Mouse (Mus musculus): Measurements from ENCODE around the gene Scrn1.

The Scrn1 gene

GRCm38 (mm10) chr6:54565665-54566545 is at the start of gene Scrn1:
Scrn1 (minus strand) TSS chr6:54566489.
- no peak for DNase-seq (ENCODE audit: low read depth, low spot score)

DNA sequence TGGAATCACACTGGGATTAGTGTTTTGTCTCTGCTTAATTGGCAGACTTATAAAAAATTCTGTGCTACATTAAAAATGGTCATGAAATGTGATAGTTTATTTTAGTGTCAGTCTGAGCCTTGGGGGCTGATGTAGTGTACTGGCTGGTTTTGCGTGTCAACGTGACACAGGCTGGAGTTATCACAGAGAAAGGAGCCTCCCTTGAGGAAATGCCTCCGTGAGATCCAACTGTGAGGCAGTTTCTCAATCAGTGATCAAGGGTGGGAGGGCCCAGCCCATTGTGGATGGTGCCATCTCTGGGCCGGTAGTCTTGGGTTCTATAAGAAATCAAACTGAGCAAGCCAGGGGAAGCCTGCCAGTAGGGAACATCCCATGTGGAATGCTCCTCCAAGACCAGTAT is 40.0 kb upstream of the Scrn1 start:
- DNase-seq (ENCODE audit: low read depth, low spot score) = no peak

- DNase-seq (ENCODE audit: low read depth, low spot score) = no peak
These were observed 37.9 kb upstream of the Scrn1 start for GRCm38 (mm10) chr6:54604001-54604715.

GRCm38 (mm10) chr6:54602891-54603290 is 36.6 kb upstream of the Scrn1 start:
- no peak for DNase-seq (ENCODE audit: low read depth, low spot score)

GRCm38 (mm10) chr6:54600681-54601347 is 34.5 kb upstream of the Scrn1 start:
- DNase-seq (ENCODE audit: low read depth, low spot score) = no peak

DNA sequence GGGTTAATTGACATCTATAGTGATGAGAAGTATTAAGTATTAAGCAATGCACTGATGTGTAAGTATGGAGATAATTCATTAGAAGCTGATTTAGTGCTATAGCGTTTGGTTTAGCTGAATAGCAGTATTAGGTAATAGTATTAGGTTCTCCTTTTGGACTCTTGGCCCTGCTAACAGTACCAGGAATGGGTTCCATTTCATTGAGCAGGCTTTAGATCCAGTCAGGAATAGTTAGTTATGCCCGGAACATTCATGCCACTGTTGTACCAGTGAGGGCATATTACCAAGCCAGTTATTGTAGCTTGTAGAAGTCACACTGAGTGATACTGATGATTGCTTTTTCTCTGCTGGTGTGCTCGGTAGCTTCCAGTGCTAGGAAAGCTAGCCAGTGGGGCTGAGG is 31.4 kb upstream of the Scrn1 start:
- DNase-seq (ENCODE audit: low read depth, low spot score) = no peak

GRCm38 (mm10) chr6:54597208-54597607 is 30.9 kb upstream of the Scrn1 start, which contains the start of gene Fkbp14:
Fkbp14 (minus strand) TSS chr6:54597308.
- no peak for DNase-seq (ENCODE audit: low read depth, low spot score)

DNA sequence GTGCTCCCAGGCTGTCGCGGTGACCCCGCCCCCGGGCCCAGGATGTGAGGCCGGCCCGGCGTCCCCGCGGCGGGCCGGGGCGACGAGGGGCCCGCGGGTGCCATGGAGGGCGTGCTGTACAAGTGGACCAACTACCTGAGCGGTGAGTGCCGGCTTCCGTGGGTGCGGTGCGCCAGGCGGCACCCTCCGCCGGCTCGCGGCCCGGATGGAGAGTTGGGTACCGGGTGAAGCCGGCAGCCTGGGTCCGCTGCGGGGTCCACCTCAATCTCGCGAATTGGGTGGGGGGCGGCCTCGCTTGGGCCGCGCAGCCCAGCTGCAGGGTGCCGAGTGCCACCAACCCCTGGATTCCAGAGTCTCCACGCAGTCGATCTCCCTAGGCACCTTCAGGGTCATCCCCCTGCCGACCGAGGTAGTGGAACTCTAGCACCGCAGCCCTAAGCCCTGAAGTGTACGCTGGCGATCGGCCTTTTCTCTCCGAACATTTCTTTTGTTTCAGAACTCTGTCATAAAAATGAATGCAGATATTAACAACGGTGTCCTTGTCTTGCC is 29.1 kb upstream of the Scrn1 start:
- DNase-seq (ENCODE audit: low read depth, low spot score) = no peak

GRCm38 (mm10) chr6:54594469-54595329 is 28.4 kb upstream of the Scrn1 start, which contains the start of gene Plekha8:
Plekha8 (plus strand) TSS chr6:54595111.
- peak; percentile 80 for DNase-seq (ENCODE audit: low read depth, low spot score)

DNA sequence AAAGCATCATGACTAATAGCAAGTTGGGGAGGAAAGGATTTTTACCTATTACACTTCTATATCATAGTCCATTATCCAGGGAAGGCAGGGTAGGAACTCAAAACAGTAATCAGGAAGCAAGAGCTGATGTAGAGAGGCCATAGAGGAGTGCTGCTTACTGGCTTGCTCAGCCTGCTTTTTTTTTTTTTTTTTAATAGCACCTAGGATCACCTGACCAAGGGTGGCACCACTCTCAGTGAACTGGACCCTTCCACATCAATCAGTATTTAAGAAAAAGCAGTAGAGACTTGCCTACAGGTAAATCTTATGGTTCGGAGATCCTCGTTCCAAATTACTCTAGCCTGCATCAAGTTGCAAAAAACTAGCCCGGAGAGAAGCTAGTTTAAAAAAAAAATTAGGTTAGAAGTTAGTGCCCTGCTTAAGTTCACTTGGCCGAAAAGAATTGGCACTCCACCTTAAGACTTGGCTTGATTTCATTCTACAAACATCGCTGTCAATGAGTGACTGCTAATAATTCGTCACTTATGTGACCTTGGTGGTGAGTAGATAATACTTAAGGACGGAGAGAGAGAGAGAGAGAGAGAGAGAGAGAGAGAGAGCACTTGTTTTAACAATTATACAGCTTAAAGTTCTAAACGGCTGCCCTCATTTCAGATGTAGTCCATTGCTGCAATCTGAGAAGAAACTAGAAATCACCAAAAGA is 27.6 kb upstream of the Scrn1 start:
- DNase-seq (ENCODE audit: low read depth, low spot score) = no peak

- peak; percentile 82 for DNase-seq (ENCODE audit: low read depth, low spot score)
These were observed 26.7 kb upstream of the Scrn1 start for GRCm38 (mm10) chr6:54592938-54593535.

- no peak for DNase-seq (ENCODE audit: low read depth, low spot score)
These were observed 25.5 kb upstream of the Scrn1 start for GRCm38 (mm10) chr6:54591778-54592177.

- DNase-seq (ENCODE audit: low read depth, low spot score) = no peak
These were observed 24.4 kb upstream of the Scrn1 start for GRCm38 (mm10) chr6:54590691-54591090.

GRCm38 (mm10) chr6:54588212-54588611 is 21.9 kb upstream of the Scrn1 start:
- DNase-seq (ENCODE audit: low read depth, low spot score) = no peak

DNA sequence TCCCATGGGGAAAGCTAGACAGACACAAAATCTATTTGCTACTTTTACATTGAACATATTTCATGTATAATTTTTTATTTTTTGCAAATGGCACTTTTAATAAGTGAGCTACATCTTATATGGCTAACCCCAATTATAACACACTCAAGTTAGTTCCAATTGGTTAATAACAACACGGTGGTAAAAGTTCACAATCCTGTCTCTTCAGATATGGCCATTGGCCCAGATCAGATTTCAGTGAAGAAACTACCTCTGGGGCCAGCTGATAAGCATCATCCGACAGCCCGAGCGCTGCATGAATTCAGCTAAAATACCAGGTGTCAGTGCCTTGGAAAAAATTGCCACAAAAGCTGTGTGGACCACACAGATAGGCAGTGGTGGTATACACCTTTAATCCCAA is 21.4 kb upstream of the Scrn1 start:
- DNase-seq (ENCODE audit: low read depth, low spot score) = no peak

DNA sequence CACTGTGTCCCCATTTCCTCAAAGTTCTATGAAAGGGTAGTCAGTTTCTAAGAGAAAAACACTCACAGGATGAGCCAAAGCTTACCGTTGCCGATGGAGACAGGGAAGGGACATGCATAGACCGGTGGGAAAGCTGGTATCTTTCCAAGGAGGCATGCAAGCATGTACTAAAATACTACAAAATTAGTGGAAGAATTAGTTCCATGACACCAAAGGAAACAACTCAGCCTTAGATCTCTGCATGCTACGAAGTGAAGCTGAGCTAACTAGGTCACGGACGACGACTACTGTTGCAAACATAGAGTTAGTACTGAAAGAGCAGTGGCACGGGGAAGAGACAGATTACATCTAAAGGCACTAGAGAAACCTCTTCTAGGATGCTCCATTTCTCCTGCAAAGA is 20.6 kb upstream of the Scrn1 start:
- DNase-seq (ENCODE audit: low read depth, low spot score) = no peak

GRCm38 (mm10) chr6:54586175-54586574 is 19.9 kb upstream of the Scrn1 start:
- peak; percentile 59 for DNase-seq (ENCODE audit: low read depth, low spot score)

- no peak for DNase-seq (ENCODE audit: low read depth, low spot score)
These were observed 7.1 kb upstream of the Scrn1 start for GRCm38 (mm10) chr6:54573218-54573955.

GRCm38 (mm10) chr6:54569776-54570175 is 3.5 kb upstream of the Scrn1 start:
- DNase-seq (ENCODE audit: low read depth, low spot score) = no peak

Data from CD4-positive helper T cell, adult 2 months (primary cell).